Mouse (Mus musculus) limb, embryonic 14.5 days (tissue): Measurements from ENCODE around the gene Ints6. TPM values are rescaled to one million over a fixed set of nuclear protein-coding genes. Genes with fewer than 3 reads are reported as not detected.

Source experiments
- ATAC-seq: fragments of 200-750 bp; cut with Nextera tagmentation; 2 replicates; pipeline ENCODE4 v1.8.0; 2017; ENCODE audit warnings: low read depth, moderate number of reproducible peaks, moderate TSS enrichment; ENCODE audit not compliant: low FRiP score
- DNase-seq: peaks from one replicate; pipeline ENCODE4 v3.0.0-alpha.2; 2015; ENCODE audit warnings: low spot score
- H3K27ac ChIP-seq: fragments of 300-500 bp; sonication (generic); replicated peaks from 2 replicates; pipeline ENCODE4 v1.5.1; 2014; ENCODE audit warnings: low read depth, mild to moderate bottlenecking, low read length, moderate library complexity, mixed read lengths
- H3K27me3 ChIP-seq: fragments of 300-500 bp; sonication (generic); 2 replicates; pipeline ENCODE4 v1.6.1; 2014; ENCODE audit warnings: low read length, mixed read lengths; ENCODE audit not compliant: control insufficient read depth, insufficient read depth
- H3K36me3 ChIP-seq: fragments of 300-500 bp; sonication (generic); 2 replicates; pipeline ENCODE4 v1.6.1; 2014; ENCODE audit warnings: mild to moderate bottlenecking, low read length, moderate library complexity, mixed read lengths; ENCODE audit not compliant: control insufficient read depth, insufficient read depth
- H3K4me1 ChIP-seq: fragments of 300-500 bp; sonication (generic); 2 replicates; pipeline ENCODE4 v1.6.1; 2014; ENCODE audit warnings: antibody characterized with exemption, low read length, mixed read lengths; ENCODE audit not compliant: control insufficient read depth, insufficient read depth
- H3K4me2 ChIP-seq: fragments of 300-500 bp; sonication (generic); replicated peaks from 2 replicates; pipeline ENCODE4 v1.6.1; 2014; ENCODE audit warnings: low read depth, mild to moderate bottlenecking, low read length, moderate library complexity; ENCODE audit not compliant: severe bottlenecking
- H3K4me3 ChIP-seq: fragments of 300-500 bp; sonication (generic); replicated peaks from 2 replicates; pipeline ENCODE4 v1.5.1; 2014; ENCODE audit warnings: low read length
- H3K9ac ChIP-seq: fragments of 300-500 bp; sonication (generic); 2 replicates; pipeline ENCODE4 v1.6.1; 2014; ENCODE audit warnings: mild to moderate bottlenecking, low read depth, low read length, moderate library complexity; ENCODE audit not compliant: severe bottlenecking
- H3K9me3 ChIP-seq: fragments of 300-500 bp; sonication (generic); 2 replicates; pipeline ENCODE4 v1.6.1; 2016; ENCODE audit warnings: low read length; ENCODE audit not compliant: control insufficient read depth
- POLR2A ChIP-seq: fragments of 200-500 bp; IDR thresholded peaks from 2 replicates; pipeline ENCODE4 v1.8.0; 2012; ENCODE audit warnings: inconsistent platforms, mild to moderate bottlenecking, moderate library complexity, borderline replicate concordance; ENCODE audit not compliant: insufficient read depth, insufficient read length; ENCODE audit errors: extremely low read depth
- WGBS: fragments of 180-500 bp; shearing (Covaris S2); extraction: QIAGEN DNeasy Blood & Tissue Kit; methylation state at CpG from one replicate; pipeline ENCODE4 v1.1.7; 2014; 5-methylcytosine and 5-hydroxymethylcytosine counted together
- polyA plus RNA-seq, 2 experiments: library from polyadenylated mRNA; depleted of rRNA in 1 of 2; stranded (reverse) in 1 of 2; unstranded in 1 of 2; fragments of >200 nt; fragmentation: Nextera tagmentation in 1 of 2; extraction: Ambion mirVana in 1 of 2; gene quantifications; 2 replicates each; pipeline versions ENCODE4 v1.2.1 to v1.2.3; 2012 to 2014

Gene Ints6
- polyA plus RNA-seq, 2 experiments, result 18.9 to 27.3 TPM

GRCm38 (mm10) chr14:62639551-62639950, 121.4 kb downstream of the Ints6 start:
- Histone ChIP-seq H3K9me3 (no peaks in the 10 kb centered on the region), H3K4me2 (no peak overlapping the region), H3K4me1 (no peaks in the 10 kb centered on the region), H3K36me3 (no peaks in the 10 kb centered on the region), H3K9ac (no peak overlapping the region), H3K27ac (no peak overlapping the region), H3K4me3 (no peak overlapping the region), H3K27me3 (no peaks in the 10 kb centered on the region)
- no peak for TF ChIP-seq POLR2A
- WGBS, result 89% methylated on average over 5 of the region's 5 CpGs
- ATAC-seq, result no peak
- DNase-seq, result no peak

DNA sequence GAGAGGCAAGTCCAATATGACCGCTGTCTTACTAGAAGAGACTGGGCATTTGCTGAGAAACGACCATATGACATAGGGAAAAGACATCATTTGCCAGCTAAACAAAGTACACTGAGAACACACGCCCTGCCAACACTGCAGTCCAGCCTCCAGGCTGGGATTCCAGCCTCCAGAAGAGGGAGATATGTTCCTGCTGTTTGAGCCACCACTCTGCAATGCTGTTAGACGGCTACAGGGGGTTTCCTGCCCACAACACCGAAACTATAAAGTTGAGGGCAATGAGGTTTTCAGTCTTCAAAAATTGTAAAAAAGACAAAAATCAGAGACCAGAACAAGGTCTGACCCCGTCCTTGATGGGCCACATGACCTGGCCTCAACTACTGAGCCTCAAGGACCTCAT, 121.9 kb downstream of the Ints6 start:
- 56% methylated on average over 6 of the region's 6 CpGs for WGBS
- Histone ChIP-seq H3K36me3 (no peaks in the 10 kb centered on the region), H3K9ac (no peak overlapping the region), H3K27ac (no peak overlapping the region), H3K4me1 (no peaks in the 10 kb centered on the region), H3K4me2 (no peak overlapping the region), H3K27me3 (no peaks in the 10 kb centered on the region), H3K9me3 (no peaks in the 10 kb centered on the region), H3K4me3 (no peak overlapping the region)
- TF ChIP-seq POLR2A, result no peak
- DNase-seq (no peak), ATAC-seq (no peak)

GRCm38 (mm10) chr14:62638345-62638702, 122.6 kb downstream of the Ints6 start:
- Histone ChIP-seq H3K27ac (no peak overlapping the region), H3K9ac (no peak overlapping the region), H3K36me3 (no peaks in the 10 kb centered on the region), H3K4me3 (no peak overlapping the region), H3K27me3 (no peaks in the 10 kb centered on the region), H3K4me1 (no peaks in the 10 kb centered on the region), H3K4me2 (no peak overlapping the region), H3K9me3 (no peaks in the 10 kb centered on the region)
- DNase-seq, result no peak
- 0 out of 2 replicates have a peak, but pooled peaks have one; percentile 7 for ATAC-seq
- WGBS, result 47% methylated on average over 6 of the region's 6 CpGs
- TF ChIP-seq POLR2A, result no peak

GRCm38 (mm10) chr14:62637436-62638344, 123.3 kb downstream of the Ints6 start:
- Histone ChIP-seq H3K9ac (no peak overlapping the region), H3K9me3 (no peaks in the 10 kb centered on the region), H3K27ac (no peak overlapping the region), H3K4me2 (no peak overlapping the region), H3K36me3 (no peaks in the 10 kb centered on the region), H3K4me3 (no peak overlapping the region), H3K27me3 (no peaks in the 10 kb centered on the region), H3K4me1 (no peaks in the 10 kb centered on the region)
- peak; percentile 78 for ATAC-seq
- peak; percentile 17 for DNase-seq
- WGBS, result 19% methylated on average over 9 of the region's 9 CpGs
- no peak for TF ChIP-seq POLR2A

- Histone ChIP-seq H3K9me3 (no peaks in the 10 kb centered on the region), H3K4me1 (no peaks in the 10 kb centered on the region), H3K4me3 (no peak overlapping the region), H3K27ac (no peak overlapping the region), H3K27me3 (no peaks in the 10 kb centered on the region), H3K36me3 (no peaks in the 10 kb centered on the region), H3K9ac (no peak overlapping the region), H3K4me2 (no peak overlapping the region)
- 82% methylated on average over 5 of the region's 5 CpGs for WGBS
- DNase-seq (no peak), ATAC-seq (no peak)
- TF ChIP-seq POLR2A, result no peak
Measured at GRCm38 (mm10) chr14:62627951-62628350, 133.0 kb downstream of the Ints6 start.

Other genes with a start within 250 kb of the Ints6 start
- gene Fam124a, start 205.4 kb downstream of the Ints6 start, polyA plus RNA-seq (2012; rRNA removed), result 3.5 TPM in 2 replicates
- 1.9 and 2.7 TPM in 2 replicates for gene Fam124a, start 205.4 kb downstream of the Ints6 start, polyA plus RNA-seq (2014; fragmentation: Nextera tagmentation; extraction: Ambion mirVana)
- not detected in 2 replicates for gene Gm4131, start 194.2 kb downstream of the Ints6 start, polyA plus RNA-seq (2012; rRNA removed)
- not detected in 2 replicates for gene Gm4131, start 194.2 kb downstream of the Ints6 start, polyA plus RNA-seq (2014; fragmentation: Nextera tagmentation; extraction: Ambion mirVana)
- not detected in 2 replicates for gene Serpine3, start 97.5 kb downstream of the Ints6 start, polyA plus RNA-seq (2012; rRNA removed)
- gene Serpine3, start 97.5 kb downstream of the Ints6 start, polyA plus RNA-seq (2014; fragmentation: Nextera tagmentation; extraction: Ambion mirVana), result not detected in 2 replicates
- gene Wdfy2, start 76.5 kb upstream of the Ints6 start, polyA plus RNA-seq (2012; rRNA removed), result 10.9 and 11.4 TPM in 2 replicates
- 12.8 and 13.8 TPM in 2 replicates for gene Wdfy2, start 76.5 kb upstream of the Ints6 start, polyA plus RNA-seq (2014; fragmentation: Nextera tagmentation; extraction: Ambion mirVana)
- gene Defb48, start 223.3 kb upstream of the Ints6 start, polyA plus RNA-seq (2012; rRNA removed), result not detected in 2 replicates
- not detected in 2 replicates for gene Defb48, start 223.3 kb upstream of the Ints6 start, polyA plus RNA-seq (2014; fragmentation: Nextera tagmentation; extraction: Ambion mirVana)
- gene Defb47, start 236.9 kb upstream of the Ints6 start, polyA plus RNA-seq (2012; rRNA removed), result not detected in 2 replicates
- gene Defb47, start 236.9 kb upstream of the Ints6 start, polyA plus RNA-seq (2014; fragmentation: Nextera tagmentation; extraction: Ambion mirVana), result not detected in 2 replicates